12 mouse cellular contexts compared by ENCODE assay signal in the genomic region with DNA sequence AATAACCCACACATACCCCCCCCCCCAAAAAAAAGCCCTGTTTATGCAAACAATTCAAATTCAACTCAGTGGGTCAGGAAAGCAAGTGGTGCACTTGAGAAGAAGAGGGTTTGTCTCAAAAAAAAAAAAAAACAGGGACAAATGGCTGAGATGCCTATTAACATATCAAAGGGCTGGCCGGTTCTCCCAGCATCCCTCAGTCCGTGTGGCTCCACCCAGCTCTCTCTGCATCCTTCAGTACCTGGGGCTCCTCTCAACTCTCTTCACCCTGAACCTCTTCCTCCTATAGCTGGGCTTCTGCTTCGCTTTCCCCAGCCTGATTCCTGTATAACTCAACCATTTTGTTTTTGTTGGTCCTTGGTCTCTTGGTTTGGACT. TPM values are rescaled to one million over a fixed set of nuclear protein-coding genes. Genes with fewer than 3 reads are reported as not detected.
DNase-seq lines count a peak whose midpoint lies in the region; ATAC-seq and TF ChIP-seq lines count a peak whose summit lies in the region.
"Had no signal": no experiment of that assay in that cellular context is flagged by ENCODE, and none has a peak within 500 bp of the region (broad histone marks: within the 10 kb centered on the region; RNA-seq: fewer than 3 reads in every experiment).

No protein-coding gene starts in this region.

- WGBS in kidney, postnatal 0 days = 23% methylated on average over 3 of the region's 3 CpGs
- 6% methylated on average over 3 of the region's 3 CpGs for WGBS in forebrain, embryonic 15.5 days
- whole genome bisulfite sequencing in midbrain, embryonic 10.5 days = 4% methylated on average over 3 of the region's 3 CpGs

- ATAC-seq in kidney, postnatal 0 days (replicated peaks; ENCODE audit: low FRiP score, low read depth) = no peak
- ATAC-seq in forebrain, embryonic 15.5 days (replicated peaks) = peak; percentile 67
- ATAC-seq in megakaryocyte-erythroid progenitor cell, adult 5-6 weeks (replicated peaks; ENCODE audit: low FRiP score, low TSS enrichment, poor library complexity, severe bottlenecking) = no peak

- no peak overlapping the region for H3K27ac ChIP-seq in kidney, postnatal 0 days
- no peak overlapping the region for H3K27ac ChIP-seq in forebrain, embryonic 15.5 days (replicated peaks)
- peak overlapping the region; percentile 83 for H3K27ac ChIP-seq in midbrain, embryonic 10.5 days (replicated peaks)
- H3K27ac ChIP-seq: macrophage had no signal

- no peak overlapping the region for H3K4me2 ChIP-seq in kidney, postnatal 0 days (ENCODE audit: low read length)
- peak overlapping the region; percentile 32 for H3K4me2 ChIP-seq in forebrain, embryonic 15.5 days (replicated peaks)

- no peak overlapping the region for H3K9ac ChIP-seq in kidney, postnatal 0 days (ENCODE audit: low read depth, low read length)
- H3K9ac ChIP-seq in forebrain, embryonic 15.5 days (replicated peaks) = no peak overlapping the region

- H3K27me3 ChIP-seq in kidney, postnatal 0 days (ENCODE audit: insufficient read depth, low read length) = no peaks in the 10 kb centered on the region
- H3K27me3 ChIP-seq in forebrain, embryonic 15.5 days = no peaks in the 10 kb centered on the region
- no peaks in the 10 kb centered on the region for H3K27me3 ChIP-seq in midbrain, embryonic 10.5 days (ENCODE audit: low read depth, poor library complexity, severe bottlenecking)

- peak; percentile 24 for DNase-seq in kidney, postnatal 0 days (ENCODE audit: low spot score)
- DNase-seq in kidney, adult 11 months = no peak
- peak; percentile 75 for DNase-seq in midbrain, embryonic 10.5 days (ENCODE audit: low spot score)
- peak; percentile 41 for DNase-seq in retina, postnatal 1 day
- DNase-seq in lung, postnatal 25 days (ENCODE audit: low spot score) = no peak
- DNase-seq in layer of hippocampus, postnatal 14 days (ENCODE audit: low spot score in 2 of 2) = no peak
- DNase-seq: cerebellum, adult 2 months; kidney, adult 9 months; liver had no signal

- no peak overlapping the region for H3K4me3 ChIP-seq in kidney, postnatal 0 days (replicated peaks; ENCODE audit: low read depth, low read length)
- H3K4me3 ChIP-seq in forebrain, embryonic 15.5 days = peak overlapping the region; percentile 13; the same call in 1 of the 2 replicates
- H3K4me3 ChIP-seq in midbrain, embryonic 10.5 days = peak overlapping the region; percentile 43

- H3K4me1 ChIP-seq in kidney, postnatal 0 days (replicated peaks; ENCODE audit: insufficient read depth, low read length) = no peaks in the 10 kb centered on the region
- peaks cover 7% of the 10 kb centered on the region; the same call in 1 of the 2 replicates for H3K4me1 ChIP-seq in forebrain, embryonic 15.5 days
- peaks cover 43% of the 10 kb centered on the region for H3K4me1 ChIP-seq in midbrain, embryonic 10.5 days

- TF ChIP-seq CTCF in kidney, postnatal 0 days (IDR thresholded peaks at IDR 0.05; ENCODE audit: low read depth) = no peak

- no peaks in the 10 kb centered on the region for H3K36me3 ChIP-seq in kidney, postnatal 0 days (ENCODE audit: insufficient read depth, low read length)
- H3K36me3 ChIP-seq in forebrain, embryonic 15.5 days = no peaks in the 10 kb centered on the region
- H3K36me3 ChIP-seq in midbrain, embryonic 10.5 days = 0 out of 2 replicates have a peak, but pooled peaks cover 2% of the 10 kb centered on the region

- H3K9me3 ChIP-seq in kidney, postnatal 0 days (replicated peaks; ENCODE audit: low read length) = no peaks in the 10 kb centered on the region
- no peaks in the 10 kb centered on the region for H3K9me3 ChIP-seq in forebrain, embryonic 15.5 days
- H3K9me3 ChIP-seq in midbrain, embryonic 10.5 days (replicated peaks) = peaks cover 22% of the 10 kb centered on the region; the same call in 1 of the 2 replicates

RNA-seq across cellular contexts. Expression of gene 2510009E07Rik, which starts 7.8 kb away (rescaled TPM):
- 13.1 and 13.6 TPM in 2 replicates for polyA plus RNA-seq in kidney, postnatal 0 days (2015; fragmentation: Nextera tagmentation; extraction: Ambion mirVana)
- 41.6 and 42.7 TPM in 2 replicates for polyA plus RNA-seq in forebrain, embryonic 15.5 days (2015; fragmentation: Nextera tagmentation; extraction: Ambion mirVana)
- polyA plus RNA-seq in midbrain, embryonic 10.5 days (2016; fragmentation: Nextera tagmentation; extraction: Ambion mirVana) = 81.7 and 97.5 TPM in 2 replicates
- 0.25 and 0.57 TPM in 2 replicates for total RNA-seq in megakaryocyte-erythroid progenitor cell, adult 5-6 weeks (2014; fragmentation: Nextera tagmentation)
- 0.23 and 2.4 TPM in 2 replicates for total RNA-seq in megakaryocyte-erythroid progenitor cell, adult 5-6 weeks (2017)
- total RNA-seq in layer of hippocampus, postnatal 14 days (2021) = 10 to 100 TPM; 47.3 to 58.4 TPM

Comparison
In these comparisons a context has a peak if more than half of its experiments do, and no peak if none do; other contexts are left out.
1. DNase-seq: peak in kidney, postnatal 0 days (single experiment), midbrain, embryonic 10.5 days (single experiment) and retina, postnatal 1 day (single experiment); none in kidney, adult 11 months (single experiment), lung, postnatal 25 days (single experiment) and layer of hippocampus, postnatal 14 days (0 of 2).